Mouse (Mus musculus) myocyte (in vitro differentiated cells): ENCODE results near the gene Trim11. TPM values are rescaled to one million over a fixed set of nuclear protein-coding genes. Genes with fewer than 3 reads are reported as not detected.

Source experiments
- H3K27me3 ChIP-seq: one replicate; pipeline ENCODE4 v1.6.1; 2011; ENCODE audit not compliant: control insufficient read depth, insufficient read depth, insufficient read length
- H3K36me3 ChIP-seq: one replicate; pipeline ENCODE4 v1.6.1; 2011; ENCODE audit not compliant: control insufficient read depth, insufficient read depth
- H3K4me2 ChIP-seq: one replicate; pipeline ENCODE4 v1.6.1; 2011; ENCODE audit warnings: low read depth, control low read depth
- H3K4me3 ChIP-seq: one replicate; pipeline ENCODE4 v1.5.1; 2011; ENCODE audit warnings: mild to moderate bottlenecking, control low read depth, moderate library complexity
- H3K79me2 ChIP-seq: one replicate; pipeline ENCODE4 v1.6.1; 2011; ENCODE audit not compliant: control insufficient read depth, insufficient read depth
- H3ac ChIP-seq: one replicate; pipeline ENCODE4 v1.6.1; 2011; ENCODE audit not compliant: control insufficient read depth, insufficient read length
- CEBPB ChIP-seq: IDR thresholded peaks from 2 replicates; pipeline ENCODE4 v1.6.1; 2011; ENCODE audit warnings: mild to moderate bottlenecking, moderate library complexity; ENCODE audit not compliant: poor library complexity, insufficient read depth, severe bottlenecking
- E2F4 ChIP-seq: IDR thresholded peaks from one replicate; pipeline ENCODE4 v1.6.1; 2011; ENCODE audit warnings: mild to moderate bottlenecking, control low read depth, moderate library complexity; ENCODE audit not compliant: insufficient read depth
- MAX ChIP-seq: IDR thresholded peaks from one replicate; pipeline ENCODE4 v1.6.1; 2011; ENCODE audit warnings: low read depth, mild to moderate bottlenecking, control low read depth
- MYOD1 ChIP-seq, 3 experiments: IDR thresholded peaks; one replicate each; pipeline ENCODE4 v1.6.1; 2011; ENCODE audit warnings: control low read depth in 2 of 3, low read depth in 2 of 3, mild to moderate bottlenecking in 2 of 3, moderate library complexity in 1 of 3; ENCODE audit not compliant: insufficient read length in 2 of 3, control insufficient read depth in 1 of 3
- MYOG ChIP-seq, 3 experiments: IDR thresholded peaks; one replicate each; pipeline ENCODE4 v1.6.1; 2011; ENCODE audit warnings: control low read depth in 2 of 3, low read depth in 2 of 3, mild to moderate bottlenecking in 2 of 3; ENCODE audit not compliant: insufficient read length in 2 of 3, control insufficient read depth in 1 of 3, insufficient read depth in 1 of 3
- POLR2A ChIP-seq: IDR thresholded peaks from one replicate; pipeline ENCODE4 v1.6.1; 2011; ENCODE audit warnings: low read depth, mild to moderate bottlenecking, control low read depth, moderate library complexity; ENCODE audit not compliant: insufficient read length
- POLR2AphosphoS2 ChIP-seq: IDR thresholded peaks from one replicate; pipeline ENCODE4 v1.6.1; 2011; ENCODE audit warnings: low read depth, control low read depth; ENCODE audit not compliant: insufficient read length
- REST ChIP-seq: IDR thresholded peaks from one replicate; pipeline ENCODE4 v1.6.1; 2011; ENCODE audit warnings: mild to moderate bottlenecking, control low read depth, moderate library complexity; ENCODE audit not compliant: insufficient read depth, insufficient read length
- SRF ChIP-seq: IDR thresholded peaks from one replicate; pipeline ENCODE4 v1.6.1; 2011; ENCODE audit warnings: low read depth; ENCODE audit not compliant: control insufficient read depth, insufficient read length
- TCF12 ChIP-seq: IDR thresholded peaks from one replicate; pipeline ENCODE4 v1.6.1; 2011; ENCODE audit warnings: mild to moderate bottlenecking, control low read depth; ENCODE audit not compliant: poor library complexity, insufficient read depth, severe bottlenecking
- TCF3 ChIP-seq: IDR thresholded peaks from one replicate; pipeline ENCODE4 v1.6.1; 2011; ENCODE audit warnings: low read depth, control low read depth; ENCODE audit not compliant: insufficient read length
- USF1 ChIP-seq: IDR thresholded peaks from one replicate; pipeline ENCODE4 v1.6.1; 2011; ENCODE audit warnings: low read depth, mild to moderate bottlenecking, control low read depth, moderate library complexity
- polyA plus RNA-seq: library from polyadenylated mRNA; unstranded; fragments of >200 nt; fragmentation: generic; extraction: Trizol; gene quantifications from one replicate; pipeline ENCODE4 v1.2.1, GENCODE M21; 2012; ENCODE audit warnings: missing spikeins

The Trim11 gene
- polyA plus RNA-seq, result 19.3 TPM

DNA sequence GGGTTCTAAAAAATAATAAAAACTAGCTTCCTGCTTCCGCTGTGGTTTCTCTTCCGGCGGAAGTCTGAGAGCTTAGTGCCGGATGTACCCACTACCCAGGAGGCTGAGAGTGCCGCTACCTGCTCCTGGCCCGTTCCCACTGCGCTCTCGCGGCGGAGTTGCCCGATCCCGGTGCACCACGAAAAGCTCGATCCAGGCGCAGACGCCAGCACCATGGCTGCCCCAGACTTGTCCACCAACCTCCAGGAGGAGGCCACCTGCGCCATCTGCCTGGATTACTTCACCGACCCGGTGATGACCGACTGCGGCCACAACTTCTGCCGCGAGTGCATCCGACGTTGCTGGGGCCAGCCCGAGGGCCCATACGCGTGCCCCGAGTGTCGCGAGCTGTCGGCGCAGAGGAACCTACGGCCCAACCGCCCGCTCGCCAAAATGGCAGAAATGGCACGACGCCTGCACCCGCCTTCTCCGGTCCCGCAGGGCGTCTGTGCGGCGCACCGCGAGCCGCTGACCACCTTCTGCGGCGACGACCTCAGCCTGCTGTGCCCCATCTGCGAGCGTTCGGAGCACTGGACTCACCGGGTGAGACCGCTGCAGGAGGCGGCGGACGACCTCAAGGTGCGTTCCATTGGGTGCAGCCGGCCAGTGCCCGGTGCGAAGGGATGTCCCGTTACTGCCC is at the start of gene Trim11:
TSS of gene Trim11 (plus strand) at position 67 of the 679 bp plus-strand sequence.
- Histone ChIP-seq H3K79me2 (peaks cover 51% of the 10 kb centered on the region), H3ac (peak within 1 kb of the TSS; percentile 25), H3K27me3 (no peaks in the 10 kb centered on the region), H3K36me3 (peaks cover 7% of the 10 kb centered on the region), H3K4me2 (peak within 1 kb of the TSS; percentile 79), H3K4me3 (peak within 1 kb of the TSS; percentile 99)
- TF ChIP-seq POLR2AphosphoS2 (peak; percentile 86), MYOG (IDR thresholded peaks at IDR 0.05; ENCODE audit: control insufficient read depth in 1 of 3, insufficient read depth in 1 of 3, insufficient read length in 2 of 3, low read depth in 2 of 3) (peak in 1 of 3 experiments; percentile 26), MYOD1 (IDR thresholded peaks at IDR 0.05; ENCODE audit: control insufficient read depth in 1 of 3, insufficient read length in 2 of 3, low read depth in 2 of 3) (peak in 1 of 3 experiments; percentile 3), POLR2A (peak; percentile 80), SRF (no peak), USF1 (no peak), MAX (no peak)

DNA sequence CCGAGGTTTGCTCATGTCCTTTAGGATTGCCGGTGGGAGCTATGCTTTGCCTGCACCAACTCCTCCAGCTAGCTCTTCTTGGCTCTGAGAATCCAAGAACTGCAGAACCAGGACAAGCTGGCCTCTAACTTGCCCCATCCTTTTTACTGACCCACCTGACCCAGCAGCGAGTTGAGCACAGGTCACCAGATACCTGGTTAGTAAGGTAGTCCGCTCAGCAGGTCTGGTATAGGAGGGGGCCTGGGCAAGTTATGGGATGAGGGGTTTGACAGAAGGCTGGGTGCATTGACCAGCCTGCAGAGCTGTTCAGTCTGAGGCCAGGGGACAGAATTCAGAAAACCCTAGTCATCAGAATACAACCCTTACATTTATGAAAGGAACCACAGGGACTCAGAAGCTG is 48.8 kb upstream of the Trim11 start:
- TF ChIP-seq TCF3, result no peak
- TF ChIP-seq MYOD1 (IDR thresholded peaks at IDR 0.05; ENCODE audit: control insufficient read depth in 1 of 3, insufficient read length in 2 of 3, low read depth in 2 of 3), result no peak
- TF ChIP-seq MAX, result no peak
- TF ChIP-seq POLR2AphosphoS2, result no peak
- TF ChIP-seq CEBPB, result no peak
- TF ChIP-seq E2F4, result no peak
- no peak for TF ChIP-seq REST
- TF ChIP-seq SRF, result no peak
- TF ChIP-seq MYOG (IDR thresholded peaks at IDR 0.05; ENCODE audit: control insufficient read depth in 1 of 3, insufficient read depth in 1 of 3, insufficient read length in 2 of 3, low read depth in 2 of 3), result no peak
- TF ChIP-seq POLR2A, result no peak
- no peak for TF ChIP-seq USF1
- no peak for TF ChIP-seq TCF12

DNA sequence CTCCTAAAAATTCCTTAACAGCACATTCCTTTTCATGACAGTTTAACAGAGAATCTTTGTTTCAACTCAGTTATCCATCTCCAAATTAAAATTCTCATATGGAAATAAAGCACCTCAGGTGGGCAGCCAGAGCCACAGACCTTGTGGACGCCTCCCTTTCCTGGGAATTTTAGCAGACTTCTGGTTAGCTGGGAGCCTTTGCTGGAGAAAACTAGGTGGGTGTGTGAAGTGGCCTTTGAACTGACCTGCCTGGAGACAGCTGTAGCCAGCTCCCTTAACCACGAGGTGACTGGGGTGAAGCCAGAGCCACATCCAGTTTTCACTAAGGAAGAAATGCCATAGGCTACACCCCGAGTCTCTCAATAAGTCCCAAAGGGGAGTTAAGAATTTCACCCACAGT is 48.3 kb upstream of the Trim11 start:
- Histone ChIP-seq H3K79me2 (no peaks in the 10 kb centered on the region), H3K27me3 (no peaks in the 10 kb centered on the region), H3K4me2 (no peak overlapping the region), H3K36me3 (no peaks in the 10 kb centered on the region), H3ac (no peak overlapping the region), H3K4me3 (no peak overlapping the region)
- TF ChIP-seq MYOG (IDR thresholded peaks at IDR 0.05; ENCODE audit: control insufficient read depth in 1 of 3, insufficient read depth in 1 of 3, insufficient read length in 2 of 3, low read depth in 2 of 3), result peak in 1 of 3 experiments; percentile 43
- TF ChIP-seq MYOD1 (IDR thresholded peaks at IDR 0.05; ENCODE audit: control insufficient read depth in 1 of 3, insufficient read length in 2 of 3, low read depth in 2 of 3), result peak in 1 of 3 experiments; percentile 27
- no peak for TF ChIP-seq TCF3

More for the DNA sequence above, 48.8 kb upstream of the Trim11 start:
- Histone ChIP-seq H3K79me2 (no peaks in the 10 kb centered on the region), H3K4me2 (no peak overlapping the region), H3K4me3 (no peak overlapping the region), H3ac (no peak overlapping the region), H3K36me3 (no peaks in the 10 kb centered on the region), H3K27me3 (no peaks in the 10 kb centered on the region)

DNA sequence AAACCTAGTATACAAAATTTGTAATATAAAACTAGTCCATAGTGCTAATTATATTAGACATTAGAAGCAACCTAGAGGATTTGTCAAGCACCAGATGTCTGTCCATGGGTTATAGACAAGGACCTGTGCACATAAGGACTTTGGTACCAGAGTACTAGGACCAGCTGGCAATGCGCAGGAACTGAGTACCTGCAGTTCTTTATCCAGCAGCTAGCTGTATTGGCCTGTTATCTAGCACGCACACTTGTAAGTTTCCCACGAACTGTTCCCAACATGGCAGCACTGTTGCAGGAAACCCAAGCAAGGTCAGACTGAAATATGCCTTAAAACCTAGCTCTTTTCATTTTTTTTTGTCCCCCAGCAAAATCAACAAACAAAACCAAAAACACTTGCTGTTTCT is 47.6 kb upstream of the Trim11 start:
- Histone ChIP-seq H3K79me2 (no peaks in the 10 kb centered on the region), H3ac (no peak overlapping the region), H3K4me2 (no peak overlapping the region), H3K4me3 (no peak overlapping the region), H3K36me3 (no peaks in the 10 kb centered on the region), H3K27me3 (no peaks in the 10 kb centered on the region)
- TF ChIP-seq REST (no peak), POLR2AphosphoS2 (peak; percentile 36), MYOG (IDR thresholded peaks at IDR 0.05; ENCODE audit: control insufficient read depth in 1 of 3, insufficient read depth in 1 of 3, insufficient read length in 2 of 3, low read depth in 2 of 3) (no peak)

DNA sequence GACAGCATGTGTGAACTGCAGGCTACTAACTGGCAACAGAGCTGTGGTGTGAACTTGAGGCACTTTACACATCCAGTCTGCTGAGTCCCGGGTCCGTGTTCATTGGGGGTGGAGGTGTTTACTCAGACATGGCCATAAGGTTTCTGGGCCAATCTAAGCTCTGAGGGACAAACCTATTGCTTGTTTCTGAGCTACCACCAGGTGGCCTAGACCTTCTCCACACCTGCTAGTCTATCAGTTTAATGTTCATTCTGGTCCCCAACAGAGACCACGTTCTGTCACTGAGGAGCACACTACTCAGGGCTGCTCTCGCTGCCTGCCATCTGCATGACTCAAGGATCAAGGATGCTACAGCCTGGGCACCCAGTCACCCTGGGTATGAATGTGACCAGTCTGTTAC is 46.3 kb upstream of the Trim11 start:
- H3K4me2 ChIP-seq, result no peak overlapping the region

DNA sequence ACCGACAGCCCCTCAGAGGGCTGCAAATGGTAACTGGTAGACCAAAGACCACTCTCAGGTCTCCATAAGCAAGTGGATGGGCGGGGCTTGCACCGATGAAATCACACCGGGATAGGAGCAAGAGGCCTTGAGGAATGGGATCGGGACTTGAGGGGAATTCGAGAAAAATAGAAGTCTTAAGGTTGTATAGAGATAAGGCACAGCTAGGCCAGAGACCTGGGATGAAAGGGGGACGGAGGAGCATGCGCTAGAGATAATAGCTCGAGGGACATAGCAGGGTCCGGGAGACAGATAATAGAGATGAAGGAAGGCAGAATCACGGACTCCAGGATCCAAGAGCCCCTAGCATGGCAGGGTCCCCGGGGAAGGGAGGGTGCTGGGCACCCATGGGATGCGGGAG is 40.0 kb upstream of the Trim11 start:
- no peak for TF ChIP-seq POLR2AphosphoS2
- no peak for TF ChIP-seq MYOG (IDR thresholded peaks at IDR 0.05; ENCODE audit: control insufficient read depth in 1 of 3, insufficient read depth in 1 of 3, insufficient read length in 2 of 3, low read depth in 2 of 3)
- TF ChIP-seq MYOD1 (IDR thresholded peaks at IDR 0.05; ENCODE audit: control insufficient read depth in 1 of 3, insufficient read length in 2 of 3, low read depth in 2 of 3), result no peak
- TF ChIP-seq POLR2A, result no peak
- TF ChIP-seq SRF, result no peak
- TF ChIP-seq E2F4, result no peak
- TF ChIP-seq TCF3, result no peak
- TF ChIP-seq CEBPB, result no peak
- TF ChIP-seq REST, result no peak
- TF ChIP-seq USF1, result no peak
- TF ChIP-seq MAX, result no peak
- no peak for TF ChIP-seq TCF12
- Histone ChIP-seq H3K79me2 (peaks cover 16% of the 10 kb centered on the region), H3K4me3 (peak overlapping the region; percentile 83), H3K4me2 (peak overlapping the region; percentile 83), H3K27me3 (peaks cover 5% of the 10 kb centered on the region), H3ac (peak overlapping the region; percentile 93), H3K36me3 (peaks cover 7% of the 10 kb centered on the region)

More for the DNA sequence above, 46.3 kb upstream of the Trim11 start:
- TF ChIP-seq MAX (no peak), MYOG (IDR thresholded peaks at IDR 0.05; ENCODE audit: control insufficient read depth in 1 of 3, insufficient read depth in 1 of 3, insufficient read length in 2 of 3, low read depth in 2 of 3) (no peak), E2F4 (no peak), POLR2A (no peak)
- H3K36me3 ChIP-seq, result peaks cover 7% of the 10 kb centered on the region
- H3K4me3 ChIP-seq, result no peak overlapping the region
- no peaks in the 10 kb centered on the region for H3K79me2 ChIP-seq
- H3K27me3 ChIP-seq, result no peaks in the 10 kb centered on the region
- no peak overlapping the region for H3ac ChIP-seq
